Mouse (Mus musculus) spleen, postnatal 10 days (tissue): ENCODE measurements at regions not wholly inside any gene's neighbourhood (a gene's known extent, or its start where the extent isn't known, plus 50 kb on each side); places are given as distances from the start of the nearest gene placed in this dataset.

Experiments
- DNase-seq, 2 experiments: peaks; one replicate each; pipeline ENCODE4 v3.0.0; 2021 to 2022; ENCODE audit warnings: low spot score in 2 of 2

DNA sequence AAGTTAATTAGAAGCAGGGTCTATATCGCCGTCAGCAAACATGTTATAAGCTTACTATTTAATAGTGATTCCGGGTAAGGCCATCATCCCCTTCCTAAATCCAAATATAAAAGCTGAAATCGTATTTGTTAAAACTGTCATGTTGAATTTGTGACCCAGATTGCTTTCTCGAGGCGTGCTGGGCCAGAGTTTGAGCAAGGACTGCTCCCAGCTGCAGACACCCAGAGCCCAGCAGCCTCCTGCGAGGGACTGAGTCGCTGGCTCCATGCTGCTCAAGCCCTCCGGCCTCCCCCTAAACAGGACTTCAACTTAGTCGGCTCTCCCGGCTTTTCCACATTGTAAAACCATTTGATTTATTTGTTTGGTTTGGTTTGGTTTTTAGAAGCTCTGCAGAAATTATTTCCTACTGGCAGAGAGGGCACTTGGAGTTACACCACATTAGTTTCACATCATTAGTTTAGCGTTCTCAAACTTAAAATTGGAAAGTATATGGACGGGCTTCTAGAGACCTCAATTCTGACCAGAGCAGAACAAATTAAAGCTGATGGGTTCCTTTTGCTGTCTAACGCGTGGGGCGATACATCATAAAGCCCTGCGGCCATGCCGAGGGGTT is 126.4 kb upstream of the Pitx1 start:
- no peak for DNase-seq

DNA sequence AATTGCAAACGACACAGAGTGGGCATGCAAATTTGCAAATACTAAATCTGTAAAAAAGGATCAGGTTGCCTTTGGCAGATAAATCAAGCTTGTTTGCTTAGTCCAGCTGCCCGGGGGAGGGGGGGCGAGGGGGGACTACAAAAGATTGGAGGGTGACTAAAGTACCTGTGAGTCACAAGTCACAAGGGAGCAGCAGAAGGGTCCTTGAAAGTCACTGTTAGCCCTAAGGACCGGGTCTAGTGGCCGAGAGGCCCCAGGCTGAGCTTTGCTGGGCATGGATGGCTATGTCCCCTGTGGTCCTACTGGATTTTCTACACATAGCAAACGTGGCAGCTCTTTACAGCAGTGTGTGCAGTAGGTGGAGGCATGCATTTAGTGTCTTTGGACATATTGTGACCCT is 118.4 kb upstream of the Pitx1 start:
- no peak for DNase-seq

DNA sequence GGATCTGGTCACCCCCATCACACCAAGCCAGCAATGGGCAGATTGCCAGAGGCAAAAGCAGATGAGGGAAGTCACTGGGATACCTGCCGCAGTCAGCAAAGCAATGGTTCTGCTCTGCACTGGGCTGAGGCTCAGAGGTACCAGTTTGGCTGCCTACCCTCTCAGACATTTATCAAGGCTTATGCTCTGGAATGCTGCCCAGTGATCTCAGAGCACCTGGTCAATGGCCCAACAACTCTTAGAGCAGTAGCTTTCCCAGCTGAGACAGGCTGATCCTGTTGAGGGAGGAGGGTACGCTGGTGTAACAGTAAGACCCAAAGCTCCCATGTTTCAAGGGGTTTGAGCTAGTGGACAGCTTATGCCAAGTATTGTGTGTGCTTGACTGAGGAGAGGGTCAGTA is 117.4 kb upstream of the Pitx1 start:
- no peak for DNase-seq

DNA sequence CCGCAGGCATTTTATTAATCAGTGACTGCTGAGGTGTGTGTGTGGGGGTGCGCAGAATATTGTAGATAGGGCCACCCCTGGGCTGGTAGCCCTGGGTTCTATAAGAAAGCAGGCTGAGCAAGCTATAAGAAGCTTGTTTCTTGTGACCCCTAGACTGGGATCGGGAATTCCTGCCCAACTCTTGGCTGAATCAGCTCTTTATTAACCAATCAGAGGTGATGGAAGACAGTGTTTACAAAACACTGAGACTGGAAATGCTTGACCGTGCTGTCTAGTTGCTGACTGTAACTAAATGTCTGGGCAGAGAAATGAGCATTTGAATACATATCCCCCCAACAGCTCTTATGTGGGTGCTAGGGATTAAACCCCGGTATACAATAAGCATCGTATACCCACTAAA is 114.8 kb upstream of the Pitx1 start:
- no peak for DNase-seq

DNA sequence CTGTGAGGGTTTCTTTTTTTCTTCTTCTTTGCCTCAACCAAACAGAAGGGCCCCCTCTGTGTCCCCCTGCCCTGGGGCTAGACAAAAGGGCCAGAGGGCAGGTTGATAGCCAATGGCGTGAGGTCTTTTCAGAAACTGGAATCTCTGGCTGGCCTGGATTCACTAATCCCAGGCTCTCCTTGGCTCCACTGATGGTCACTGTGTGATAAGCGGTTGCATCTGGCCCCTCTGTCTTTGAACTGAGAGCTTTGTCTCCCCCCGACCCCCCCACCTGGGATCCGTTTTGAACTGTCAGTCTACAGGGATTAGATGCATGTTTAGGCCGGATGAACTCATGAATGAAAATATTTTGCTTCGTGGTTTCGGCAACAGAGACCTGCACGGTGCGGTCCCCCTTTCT is 112.6 kb upstream of the Pitx1 start:
- DNase-seq: no peak

DNA sequence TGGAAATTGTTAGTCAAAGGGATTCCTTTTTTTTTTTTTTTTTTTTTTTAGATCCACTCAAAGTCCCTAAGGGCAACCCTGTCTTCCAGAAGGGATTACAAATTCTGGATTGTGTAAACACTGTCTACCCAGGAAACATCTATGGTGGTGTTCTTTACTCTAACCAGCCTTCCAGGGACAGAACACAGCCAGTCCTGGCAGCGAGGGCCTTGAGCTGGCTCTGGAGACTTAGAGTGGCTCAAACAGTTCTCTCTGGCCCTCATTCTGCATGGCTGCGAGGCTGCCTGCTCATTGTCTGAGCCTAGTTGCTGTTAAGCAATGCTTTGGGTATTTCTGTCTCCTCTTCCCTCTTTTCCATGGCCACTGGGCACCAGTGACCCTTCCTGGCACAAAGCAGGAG is 112.2 kb upstream of the Pitx1 start:
- DNase-seq: no peak

DNA sequence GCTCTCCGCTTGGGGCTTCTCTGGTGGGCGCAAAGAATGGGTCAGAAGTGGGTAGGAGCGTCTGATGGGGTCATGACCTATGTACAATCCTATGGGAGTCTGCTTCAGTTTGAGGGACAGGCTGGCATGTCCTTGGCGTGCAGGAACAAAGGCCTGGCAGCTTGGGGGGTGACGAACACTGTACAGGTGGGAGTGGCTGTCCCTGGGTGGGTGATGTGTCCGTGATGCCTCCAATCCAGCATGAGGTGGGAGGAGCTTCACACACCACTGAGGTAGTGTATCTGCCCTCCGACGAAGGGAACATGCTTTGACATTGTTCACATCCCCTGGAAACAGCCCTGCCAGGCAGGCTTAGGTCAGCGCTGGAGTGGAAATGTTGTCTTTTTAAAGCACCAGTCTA is 101.4 kb upstream of the Pitx1 start:
- no peak for DNase-seq

DNA sequence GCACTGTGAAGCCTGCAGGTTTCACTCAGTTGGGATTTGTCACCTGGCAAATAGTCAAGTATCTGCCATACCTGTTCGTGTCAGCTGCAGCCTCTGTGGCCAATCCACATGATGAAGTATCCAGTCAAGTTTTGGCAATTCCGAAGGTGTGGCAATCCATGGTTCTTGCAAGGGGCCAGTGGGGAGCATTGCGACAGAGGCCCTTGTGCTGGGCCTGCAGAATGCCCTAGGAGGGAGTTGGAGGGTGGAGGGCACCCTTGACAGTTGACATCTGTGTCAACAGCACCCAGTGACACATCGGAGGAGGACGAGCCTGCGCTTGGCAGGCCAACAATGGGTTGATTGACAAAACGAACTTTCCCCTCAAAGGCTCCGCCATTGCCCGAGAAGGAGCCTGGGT is 101.0 kb upstream of the Pitx1 start:
- DNase-seq: no peak

DNA sequence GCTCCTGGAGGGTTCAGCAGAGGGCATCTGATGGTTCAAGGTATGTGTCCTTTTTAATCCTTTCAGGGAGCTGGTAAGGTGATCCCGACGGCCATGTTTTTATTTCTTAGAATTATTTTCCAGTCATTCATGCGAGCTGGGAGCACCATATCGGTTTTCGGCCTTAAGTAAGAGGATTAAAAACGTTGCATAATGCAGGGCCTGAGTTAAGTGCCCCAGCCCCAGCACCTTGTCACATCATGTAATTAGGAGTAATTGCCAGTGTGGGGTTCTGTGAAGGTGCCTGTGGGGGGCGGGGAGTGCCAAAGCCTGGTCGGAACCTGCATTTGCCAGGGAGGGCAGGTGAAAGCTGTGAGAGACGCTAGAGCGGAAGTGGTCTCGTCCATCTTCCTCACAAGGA is 94.6 kb upstream of the Pitx1 start:
- DNase-seq: no peak

DNA sequence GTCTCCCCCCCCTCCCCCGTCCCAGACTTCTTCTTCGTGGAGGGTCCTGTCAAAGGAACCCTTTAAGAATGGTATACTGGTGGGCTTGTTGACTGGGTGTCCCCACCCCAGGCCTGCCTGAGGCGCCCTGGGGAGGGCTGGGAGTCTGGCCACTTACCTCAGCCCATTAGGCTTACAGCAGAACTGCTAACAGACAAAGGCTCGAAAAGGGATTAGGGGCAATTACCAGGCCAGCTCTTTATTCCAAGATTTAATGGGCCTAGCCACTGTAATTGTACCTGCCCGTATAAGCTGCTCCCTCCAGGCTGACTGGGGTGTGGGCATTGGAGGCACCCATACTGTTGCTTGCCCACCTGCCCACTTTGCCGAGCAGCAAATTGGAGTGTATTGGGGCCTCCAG is 93.8 kb upstream of the Pitx1 start:
- no peak for DNase-seq

DNA sequence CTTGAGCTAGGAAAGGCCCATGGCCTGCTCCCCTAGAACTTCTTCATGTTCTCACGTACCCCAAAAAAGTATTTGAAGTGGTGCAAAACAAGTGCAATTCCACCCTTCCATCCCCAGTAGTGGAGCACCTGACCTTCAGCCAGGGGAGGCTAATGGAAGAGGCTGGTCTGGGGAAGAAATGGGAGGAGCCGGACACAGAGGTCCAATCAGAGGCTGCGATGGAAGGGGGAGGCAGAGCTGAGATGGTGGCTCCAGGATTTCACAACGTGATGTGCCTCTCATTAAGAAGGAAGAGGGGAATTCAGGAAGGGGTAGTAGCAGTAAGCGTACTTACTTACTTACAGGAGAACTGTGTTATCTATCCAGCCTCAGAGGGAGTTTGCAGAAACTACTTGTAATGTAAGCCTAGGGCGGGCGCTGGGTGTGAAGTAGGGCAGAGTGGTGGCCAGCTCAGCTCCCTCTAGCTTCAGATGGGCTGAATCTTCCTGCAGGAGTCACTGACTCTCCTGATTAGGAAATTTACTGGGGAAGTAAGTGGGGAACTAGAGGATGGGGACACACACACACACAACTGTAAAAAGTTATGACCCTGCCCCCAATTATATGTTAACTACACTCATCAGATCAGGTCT is 87.6 kb upstream of the Pitx1 start:
- no peak for DNase-seq

DNA sequence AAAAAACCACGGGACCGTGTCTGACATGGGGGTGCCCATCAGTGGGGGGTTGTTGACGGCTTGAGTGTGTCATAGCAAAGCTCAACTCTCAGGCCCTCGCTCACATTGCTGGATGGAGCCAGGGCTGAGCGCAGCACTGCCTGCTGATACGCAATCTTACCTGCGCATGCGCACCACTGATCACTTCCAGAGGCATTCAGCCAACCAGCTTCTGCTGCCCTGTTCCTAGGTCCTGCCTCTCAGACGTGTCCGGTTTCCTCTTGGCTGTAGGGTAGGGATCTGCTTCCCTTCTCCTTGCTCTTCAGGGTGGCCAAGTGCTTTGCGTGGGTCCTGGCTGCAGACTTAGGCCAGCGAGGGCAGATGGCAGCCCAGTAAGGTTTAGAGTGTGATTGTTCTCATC is 81.3 kb upstream of the Pitx1 start:
- DNase-seq: no peak

DNA sequence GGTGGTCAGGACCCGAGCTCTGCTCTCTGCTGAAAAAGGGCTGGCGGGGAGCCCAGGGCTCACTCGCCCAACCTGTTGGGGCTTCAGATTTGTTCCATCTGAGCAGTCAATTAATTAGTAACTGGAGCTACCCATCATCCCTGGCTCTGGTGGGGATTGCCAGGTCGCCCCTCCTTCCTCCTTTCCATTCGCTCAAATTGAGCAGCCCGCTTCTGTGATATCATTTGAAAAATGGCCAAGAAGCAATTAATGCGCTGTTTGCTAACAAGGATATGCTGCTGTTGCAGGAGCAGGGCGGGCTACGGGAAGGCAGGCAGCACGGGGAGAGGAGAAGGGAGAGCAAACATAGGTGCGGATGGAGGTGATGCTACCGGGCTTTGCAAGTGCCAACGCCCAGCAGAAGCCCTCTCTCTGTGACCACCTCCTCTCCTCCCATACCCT is 76.3 kb upstream of the Pitx1 start:
- DNase-seq: no peak

DNA sequence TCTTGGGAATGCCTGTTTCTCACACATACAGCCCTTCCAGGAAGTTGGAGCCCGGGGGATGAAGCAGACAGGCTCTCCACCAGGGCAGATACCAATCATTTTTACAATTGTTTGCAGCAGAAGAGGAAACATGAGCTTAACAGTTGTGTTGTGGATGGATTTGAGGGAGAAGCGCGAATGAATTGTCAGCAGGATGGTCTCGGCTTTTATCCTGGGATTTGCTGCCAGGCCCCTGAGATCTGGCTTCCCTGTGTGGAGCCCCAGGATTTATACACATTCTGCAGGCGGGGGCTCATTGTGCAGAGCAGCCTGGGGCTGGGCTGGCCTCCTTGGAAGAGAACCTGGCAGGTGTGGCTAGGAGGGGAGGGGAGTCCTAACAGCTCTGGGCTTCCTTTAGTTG is 73.9 kb upstream of the Pitx1 start:
- no peak for DNase-seq

DNA sequence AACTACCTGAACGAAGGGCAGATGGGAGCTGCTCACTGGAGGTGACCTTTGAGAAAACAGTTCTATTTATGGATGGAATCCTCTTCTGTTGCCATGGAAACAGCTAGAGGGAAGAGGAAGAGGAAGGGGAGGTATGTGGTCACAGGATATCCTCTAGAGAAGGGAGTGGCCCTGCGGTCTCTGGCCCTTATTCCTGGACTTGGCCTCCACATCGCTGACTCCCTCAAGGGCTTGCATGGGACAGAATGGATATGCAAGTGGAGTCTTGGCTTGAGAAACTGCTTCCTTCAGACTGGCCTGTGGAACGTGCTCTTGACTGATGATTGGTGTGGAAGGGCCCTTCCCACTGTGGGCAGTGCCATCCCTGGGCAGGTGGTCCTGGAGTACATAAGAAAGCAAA is 68.9 kb upstream of the Pitx1 start:
- no peak for DNase-seq

DNA sequence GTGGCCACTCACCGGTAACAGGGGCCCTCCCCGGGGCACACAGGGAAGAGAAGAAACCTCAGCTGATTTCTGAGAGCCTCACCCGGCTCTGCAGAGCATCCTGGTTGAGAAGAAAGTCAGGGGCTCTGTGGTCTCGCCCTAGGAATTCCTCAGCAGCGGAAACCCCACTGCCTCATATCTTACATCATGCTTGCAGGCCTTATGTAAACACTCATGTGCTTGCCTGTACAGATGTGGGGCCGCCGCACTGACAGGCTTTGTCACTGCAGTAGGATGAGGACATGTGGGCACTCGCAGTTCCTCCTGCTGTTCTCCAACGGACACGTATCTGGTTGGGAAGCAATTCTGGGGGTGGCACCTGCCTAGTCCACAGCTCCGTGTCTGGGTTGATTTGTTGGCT is 66.3 kb upstream of the Pitx1 start:
- no peak for DNase-seq

DNA sequence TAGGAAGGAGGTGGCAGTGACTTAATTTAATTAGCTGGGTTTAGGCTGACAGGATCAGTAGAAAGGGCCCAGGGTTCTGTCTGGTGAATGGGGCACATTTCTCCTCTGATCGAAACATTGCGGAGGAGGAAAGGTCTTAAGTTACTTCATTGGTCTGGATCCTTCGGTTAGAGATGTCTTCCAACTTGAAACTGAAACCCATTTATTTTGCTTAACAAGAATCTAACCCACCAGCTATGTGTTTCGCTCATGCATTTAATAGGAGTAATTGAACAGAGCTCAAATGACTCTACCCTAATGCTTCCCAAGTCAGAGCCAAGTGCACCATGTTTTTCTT is 64.2 kb upstream of the Pitx1 start:
- no peak for DNase-seq

DNA sequence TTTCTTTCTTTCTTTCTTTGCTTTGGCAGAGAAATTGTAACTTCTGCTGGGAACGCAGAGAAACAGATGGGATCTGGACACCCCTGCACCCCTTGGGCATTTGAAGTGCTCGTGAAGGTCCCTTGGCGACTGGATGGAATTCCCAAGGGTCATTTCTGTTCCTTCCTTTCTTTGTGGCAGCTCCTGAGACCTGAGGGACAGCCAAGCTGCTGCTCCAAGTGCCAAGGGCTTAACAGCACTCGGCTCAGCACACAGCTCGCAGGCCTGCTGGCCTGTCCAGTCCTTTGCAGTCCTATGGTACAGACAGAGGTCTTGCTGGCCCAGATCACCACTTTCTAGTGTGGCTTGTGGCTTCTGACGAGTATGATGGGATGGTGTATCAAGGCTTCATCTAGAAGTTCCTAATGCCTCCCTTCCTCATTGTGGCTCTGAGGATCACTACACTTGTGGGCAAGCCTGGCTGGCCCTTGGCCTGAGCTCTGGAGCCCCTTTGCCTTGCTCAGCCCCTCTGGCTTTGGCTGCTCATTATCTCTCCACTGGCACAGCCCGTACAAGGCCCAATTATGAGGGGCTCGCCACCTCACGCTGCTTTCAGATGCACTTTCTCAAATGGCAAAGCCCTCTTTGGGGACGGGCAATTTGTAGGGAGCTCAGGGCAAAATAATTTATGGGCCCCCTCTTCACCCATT is 63.7 kb upstream of the Pitx1 start:
- no peak for DNase-seq

DNA sequence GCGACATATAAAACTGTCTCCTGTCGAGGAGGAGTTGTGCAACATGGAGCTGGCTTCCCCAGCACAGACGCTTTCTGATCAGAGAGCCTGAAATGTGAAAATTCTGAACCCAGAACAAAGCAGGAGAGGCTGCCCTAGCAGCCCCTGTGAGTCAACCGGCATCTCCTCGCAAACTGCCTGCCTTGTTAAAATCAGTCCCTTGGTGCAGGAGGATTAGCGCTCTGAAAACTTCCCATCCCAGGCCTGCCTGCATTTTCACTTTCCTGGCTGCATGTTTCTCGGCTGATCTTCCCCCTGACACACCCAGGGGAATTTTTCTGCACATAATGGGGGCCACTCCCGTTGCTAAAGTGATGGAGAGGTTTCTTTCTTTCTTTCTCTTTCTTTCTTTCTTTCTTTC is 63.0 kb upstream of the Pitx1 start:
- DNase-seq: no peak

DNA sequence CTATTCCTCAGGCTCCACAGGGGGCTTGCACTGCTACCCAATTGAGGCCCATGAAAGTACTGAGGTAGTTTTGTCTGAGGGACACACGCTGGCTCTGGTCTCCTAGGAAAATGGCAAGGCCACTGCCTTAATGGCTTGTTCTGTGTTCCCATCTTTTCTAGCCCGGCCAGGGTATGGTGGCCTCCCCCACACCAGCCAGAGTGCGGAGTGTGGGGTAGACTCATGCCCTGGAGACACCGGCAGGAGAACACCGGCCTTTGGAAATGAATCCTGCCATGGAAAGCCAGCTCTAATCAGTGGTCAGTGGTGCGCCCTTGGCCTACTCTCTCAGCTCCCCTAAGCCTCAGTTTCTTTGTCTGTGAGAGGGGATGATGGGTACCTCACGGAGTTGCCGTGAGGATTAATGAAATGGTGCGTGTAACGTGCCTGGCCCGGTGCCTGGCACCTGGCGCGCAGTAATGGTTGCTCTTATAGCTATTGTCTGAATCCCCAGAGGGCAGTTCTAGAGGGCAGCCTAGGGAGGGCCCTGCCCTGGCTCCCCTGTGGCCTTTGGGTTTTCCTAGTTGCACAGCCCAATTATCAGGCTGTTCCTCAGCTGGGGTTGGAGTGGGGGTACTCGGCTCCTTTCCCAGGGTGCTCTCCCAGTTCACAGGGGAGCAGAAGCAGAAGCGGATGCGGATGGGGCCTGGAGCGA is 62.4 kb upstream of the Pitx1 start:
- no peak for DNase-seq

DNA sequence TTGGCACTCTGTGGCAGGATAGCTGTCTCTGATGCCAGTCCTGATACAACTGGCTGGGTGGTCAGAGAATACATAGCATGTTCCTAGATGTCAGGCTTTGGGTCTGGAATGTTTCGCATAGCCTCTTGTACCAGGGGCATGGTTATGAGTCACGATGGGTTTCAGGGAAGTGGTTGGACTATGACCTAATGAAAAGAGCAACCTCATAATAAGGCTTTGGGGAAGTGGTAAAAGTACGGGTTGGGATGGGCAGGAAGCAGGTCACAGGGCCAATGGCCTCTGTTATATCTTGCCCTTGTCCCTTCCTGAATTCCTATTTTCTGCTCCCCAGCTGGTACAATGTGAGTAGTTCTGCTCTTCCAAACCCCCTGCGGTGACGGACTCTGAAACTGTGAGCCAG is 59.5 kb upstream of the Pitx1 start:
- DNase-seq: no peak

DNA sequence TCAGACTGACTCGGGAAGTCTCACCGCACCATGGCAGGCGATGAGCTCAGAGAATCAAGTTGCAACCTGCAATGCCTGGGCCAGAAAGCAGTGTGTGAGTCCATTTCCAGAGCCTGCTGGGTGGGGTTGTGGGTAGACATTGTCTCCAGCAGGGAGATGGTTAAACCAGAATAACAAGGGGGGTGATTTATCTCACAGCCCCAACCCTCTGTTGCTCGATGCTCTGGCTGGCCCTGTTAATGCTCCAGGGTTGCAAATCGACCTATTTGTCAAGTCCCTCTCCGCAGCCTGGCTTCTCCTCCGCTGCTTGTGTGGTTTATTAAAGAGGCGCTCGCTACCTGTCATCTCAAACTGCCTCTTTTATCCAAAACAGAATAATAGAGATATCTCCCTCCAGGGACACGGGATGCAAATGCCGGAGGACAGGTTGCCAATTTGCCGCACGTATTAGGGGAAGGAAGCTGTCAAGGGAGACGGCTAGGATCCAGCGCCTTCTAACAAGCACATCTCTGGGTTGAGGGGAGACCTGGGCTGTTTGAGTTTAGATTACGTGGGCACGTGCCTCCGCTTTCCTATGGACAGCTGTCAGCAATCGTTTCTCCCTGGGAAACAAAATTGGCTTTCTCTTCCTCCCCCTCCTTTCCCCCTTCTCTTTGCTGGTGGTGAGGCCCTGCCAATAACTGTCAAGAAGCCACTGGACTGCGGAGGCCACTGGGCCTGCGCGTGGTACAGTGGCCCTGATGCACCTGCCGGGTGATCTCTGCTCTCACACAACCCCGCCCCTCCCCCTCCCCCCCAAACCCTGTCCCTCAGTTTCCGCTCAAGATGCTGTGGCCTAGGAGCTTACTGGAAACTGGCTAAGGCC is 57.4 kb upstream of the Pitx1 start:
- DNase-seq: no peak
